Mouse (Mus musculus) ES-E14 (cell line): ENCODE data around the gene Sesn3.

Experiments used
- HCFC1 ChIP-seq: IDR thresholded peaks from 2 replicates; pipeline ENCODE4 v1.6.1; 2012; ENCODE audit warnings: low read length, inconsistent platforms, borderline replicate concordance; ENCODE audit not compliant: insufficient read depth
- ZC3H11A ChIP-seq: IDR thresholded peaks from 2 replicates; pipeline ENCODE4 v1.6.1; 2012; ENCODE audit warnings: low read depth, mild to moderate bottlenecking, inconsistent platforms, low read length, borderline replicate concordance
- ZNF384 ChIP-seq: IDR thresholded peaks from 2 replicates; pipeline ENCODE4 v1.6.1; 2012; ENCODE audit warnings: low read depth, low read length, inconsistent platforms

DNA sequence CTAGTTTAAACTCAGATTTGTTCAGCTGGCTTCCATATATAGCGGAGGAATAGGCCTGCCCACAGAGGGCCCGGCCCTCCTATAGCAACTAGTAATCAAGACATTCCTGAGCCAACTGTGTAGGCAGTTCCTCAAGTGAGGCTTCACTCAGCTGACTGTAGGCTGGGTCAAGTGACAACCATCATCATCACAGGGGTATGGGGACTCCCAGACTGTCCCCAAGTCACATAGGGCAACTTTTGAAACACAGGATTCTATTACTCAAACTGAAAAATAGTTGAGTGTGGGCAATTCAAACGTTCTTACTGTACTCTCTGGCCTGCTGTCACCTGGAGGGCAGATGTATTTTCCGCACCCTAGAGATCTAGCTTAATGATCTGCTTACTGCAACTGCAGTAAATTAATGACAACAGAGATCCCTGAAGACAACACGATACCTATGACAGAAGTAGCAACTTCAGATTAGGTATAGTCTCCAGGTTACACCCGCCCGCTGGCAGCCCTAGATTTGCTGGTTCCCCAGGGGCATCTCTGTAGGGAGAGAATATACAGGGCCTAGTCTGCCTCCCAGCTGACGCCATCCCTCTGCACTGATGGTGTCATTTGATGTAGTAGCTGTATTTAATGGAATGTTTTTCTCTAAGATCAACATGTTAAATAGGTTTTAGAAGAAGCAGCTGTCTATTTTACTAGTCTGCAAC lies 87.4 kb downstream of the Sesn3 start:
- TF ChIP-seq ZC3H11A: no peak
- no peak for TF ChIP-seq HCFC1
- no peak for TF ChIP-seq ZNF384
